10 mouse cellular contexts compared by ENCODE assay signal in genomic region chr19:55063272-55063671, GRCm38 (mm10).
DNase-seq lines count a peak whose midpoint lies in the region; ATAC-seq lines count a peak whose summit lies in the region.
"Had no signal": no experiment of that assay in that cellular context is flagged by ENCODE, and none has a peak within 500 bp of the region (broad histone marks: within the 10 kb centered on the region; RNA-seq: fewer than 3 reads in every experiment).

No protein-coding gene starts in this region.

- no peak overlapping the region for H3K4me2 ChIP-seq in midbrain, embryonic 12.5 days (replicated peaks)
- no peak overlapping the region for H3K4me2 ChIP-seq in midbrain, embryonic 13.5 days (replicated peaks)
- H3K4me2 ChIP-seq in lung, embryonic 15.5 days, result peak overlapping the region; percentile 28; the same call in 1 of the 2 replicates
- H3K4me2 ChIP-seq: limb, embryonic 15.5 days had no signal

- ATAC-seq in midbrain, embryonic 12.5 days (ENCODE audit: low FRiP score, low read depth), result no peak
- ATAC-seq in midbrain, embryonic 13.5 days, result no peak
- peak; percentile 66; the same call in 1 of the 2 replicates for ATAC-seq in lung, embryonic 15.5 days (ENCODE audit: borderline replicate concordance, extremely low read depth, low FRiP score, low TSS enrichment)

- 29% methylated on average over 6 of the region's 6 CpGs for WGBS in midbrain, embryonic 12.5 days
- WGBS in midbrain, embryonic 13.5 days, result 29% methylated on average over 6 of the region's 6 CpGs
- 15% methylated on average over 6 of the region's 6 CpGs for WGBS in lung, embryonic 15.5 days

- peaks cover 7% of the 10 kb centered on the region; the same call in 1 of the 2 replicates for H3K36me3 ChIP-seq in midbrain, embryonic 12.5 days
- peaks cover 3% of the 10 kb centered on the region; the same call in 1 of the 2 replicates for H3K36me3 ChIP-seq in midbrain, embryonic 13.5 days
- H3K36me3 ChIP-seq in lung, embryonic 15.5 days, result peaks cover 24% of the 10 kb centered on the region

- H3K4me1 ChIP-seq in midbrain, embryonic 12.5 days, result peaks cover 2% of the 10 kb centered on the region; the same call in 1 of the 2 replicates
- H3K4me1 ChIP-seq in midbrain, embryonic 13.5 days (replicated peaks), result peaks cover 7% of the 10 kb centered on the region
- peaks cover 14% of the 10 kb centered on the region for H3K4me1 ChIP-seq in lung, embryonic 15.5 days

- H3K4me3 ChIP-seq in midbrain, embryonic 12.5 days, result no peak overlapping the region
- H3K4me3 ChIP-seq in midbrain, embryonic 13.5 days (replicated peaks), result no peak overlapping the region
- no peak overlapping the region for H3K4me3 ChIP-seq in lung, embryonic 15.5 days
- H3K4me3 ChIP-seq: limb, embryonic 15.5 days had no signal

- intact Hi-C loops in left cerebral cortex, postnatal 36 days (cut with DNase I), result loop anchor here (5.0 to 10.0 kb wide), 3 partner anchors 1121 to 1418 kb away; partner anchors contain the start of genes Bbip1 and Shoc2

- H3K27ac ChIP-seq in midbrain, embryonic 12.5 days (replicated peaks), result 0 out of 2 replicates have a peak overlapping the region, but pooled peaks have one; percentile 30
- H3K27ac ChIP-seq in midbrain, embryonic 13.5 days, result no peak overlapping the region
- peak overlapping the region; percentile 39 for H3K27ac ChIP-seq in lung, embryonic 15.5 days
- H3K27ac ChIP-seq: limb, embryonic 15.5 days had no signal

- no peak overlapping the region for H3K9ac ChIP-seq in midbrain, embryonic 12.5 days (replicated peaks)
- no peak overlapping the region for H3K9ac ChIP-seq in midbrain, embryonic 13.5 days (replicated peaks)
- H3K9ac ChIP-seq in lung, embryonic 15.5 days, result no peak overlapping the region
- H3K9ac ChIP-seq: limb, embryonic 15.5 days had no signal

- peak; percentile 28 for DNase-seq in embryo, embryonic 9.5 days (ENCODE audit: extremely low spot score)
- peak; percentile 41 for DNase-seq in thymus, postnatal 4 days
- no peak for DNase-seq in left cerebral cortex, postnatal 36 days (ENCODE audit: low spot score in 2 of 2)
- no peak for DNase-seq in gastrocnemius, postnatal 10 days
- no peak for DNase-seq in frontal cortex, postnatal 10 days (ENCODE audit: low spot score in 2 of 2)
- DNase-seq: cerebellum, adult 2 months had no signal

- H3K9me3 ChIP-seq in midbrain, embryonic 12.5 days, result no peaks in the 10 kb centered on the region
- no peaks in the 10 kb centered on the region for H3K9me3 ChIP-seq in midbrain, embryonic 13.5 days
- H3K9me3 ChIP-seq in lung, embryonic 15.5 days, result no peaks in the 10 kb centered on the region
- H3K9me3 ChIP-seq: limb, embryonic 15.5 days had no signal

- H3K27me3 ChIP-seq in midbrain, embryonic 12.5 days, result no peaks in the 10 kb centered on the region
- H3K27me3 ChIP-seq in midbrain, embryonic 13.5 days, result peaks cover 3% of the 10 kb centered on the region; the same call in 1 of the 2 replicates
- no peaks in the 10 kb centered on the region for H3K27me3 ChIP-seq in lung, embryonic 15.5 days
- H3K27me3 ChIP-seq: limb, embryonic 15.5 days had no signal

Comparison
In these comparisons a context has a peak if more than half of its experiments do, and no peak if none do; other contexts are left out.
1. DNase-seq: peak in embryo, embryonic 9.5 days (single experiment) and thymus, postnatal 4 days (single experiment); none in left cerebral cortex, postnatal 36 days (0 of 2), gastrocnemius, postnatal 10 days (single experiment) and frontal cortex, postnatal 10 days (0 of 2).